Mouse (Mus musculus) liver, postnatal 0 days (tissue): ENCODE data around the gene Nectin2.

ENCODE experiments used
- CTCF ChIP-seq: sonication (generic); IDR thresholded peaks from 2 replicates; pipeline ENCODE4 v1.5.1; 2016; ENCODE audit warnings: antibody characterized with exemption, low read depth
- EP300 ChIP-seq: IDR thresholded peaks from 2 replicates; pipeline ENCODE4 v1.6.1; 2016; ENCODE audit warnings: antibody characterized with exemption, low read depth, mild to moderate bottlenecking

GRCm38 (mm10) chr7:19714836-19715235 is 35.4 kb downstream of the Nectin2 start:
- no peak for TF ChIP-seq EP300
- no peak for TF ChIP-seq CTCF
